Mouse (Mus musculus): ENCODE data around the gene Tdpoz4.
"Not testable (repeated sequence)": the region's sequence is repeated elsewhere in the genome, so short reads cannot be mapped to it uniquely, and the experiment has no call there.

Tdpoz4 gene

GRCm38 (mm10) chr3:93796098-93796497 is at the start of gene Tdpoz4:
TSS of gene Tdpoz4 (plus strand) at chr3:93796398.
- not testable (repeated sequence) for DNase-seq (ENCODE audit: low spot score)

- DNase-seq (ENCODE audit: low spot score), result not testable (repeated sequence)
These were observed 42.2 kb upstream of the Tdpoz4 start for GRCm38 (mm10) chr3:93754022-93754421.

GRCm38 (mm10) chr3:93772700-93773099 is 23.5 kb upstream of the Tdpoz4 start, which contains the start of gene Gm5773:
TSS of gene Gm5773 (plus strand) at chr3:93773000.
- not testable (repeated sequence) for DNase-seq (ENCODE audit: low spot score)

GRCm38 (mm10) chr3:93813341-93813740 is 17.1 kb downstream of the Tdpoz4 start:
- not testable (repeated sequence) for DNase-seq (ENCODE audit: low spot score)

- not testable (repeated sequence) for DNase-seq (ENCODE audit: low spot score)
These were observed 29.5 kb downstream of the Tdpoz4 start, which contains the start of gene Tdpoz3 for GRCm38 (mm10) chr3:93825720-93826119. TSS of gene Tdpoz3 (plus strand) at chr3:93826020.
